Mouse (Mus musculus) liver, embryonic 14.5 days (tissue): ENCODE measurements around the gene Prss21.

Experiments
- CTCF ChIP-seq: IDR thresholded peaks from 2 replicates; pipeline ENCODE4 v1.5.1; 2016; ENCODE audit warnings: antibody characterized with exemption, low read depth, control low read depth
- EP300 ChIP-seq: IDR thresholded peaks from 2 replicates; pipeline ENCODE4 v1.6.1; 2016; ENCODE audit warnings: antibody characterized with exemption, low read depth

- TF ChIP-seq CTCF (no peak), EP300 (no peak)
Measured at GRCm38 (mm10) chr17:23819235-23819634, 48.6 kb upstream of the Prss21 start.
